Mouse (Mus musculus) liver, adult (tissue): ENCODE data around the gene Traip.

Experiments
- GATA4 ChIP-seq: IDR thresholded peaks from 2 replicates; pipeline ENCODE4 v1.6.1; 2014; ENCODE audit warnings: mild to moderate bottlenecking, low read length; ENCODE audit not compliant: insufficient replicate concordance

Gene Traip

GRCm38 (mm10) chr9:107925251-107925650 is 24.7 kb upstream of the Traip start:
- TF ChIP-seq GATA4: no peak

GRCm38 (mm10) chr9:107926920-107927420 is 23.0 kb upstream of the Traip start:
- TF ChIP-seq GATA4: no peak

GRCm38 (mm10) chr9:107927749-107928148 is 22.2 kb upstream of the Traip start:
- TF ChIP-seq GATA4: no peak

- TF ChIP-seq GATA4: no peak
Measured at GRCm38 (mm10) chr9:107928169-107928568, 21.8 kb upstream of the Traip start, which contains the start of gene Actl11. TSS of gene Actl11 (plus strand) at chr9:107928469.

GRCm38 (mm10) chr9:107932221-107932620 is 17.7 kb upstream of the Traip start:
- no peak for TF ChIP-seq GATA4

GRCm38 (mm10) chr9:107934146-107934545 is 15.8 kb upstream of the Traip start:
- no peak for TF ChIP-seq GATA4

GRCm38 (mm10) chr9:107935374-107935773 is 14.6 kb upstream of the Traip start, which contains the start of gene Camkv:
TSS of gene Camkv (plus strand) at chr9:107935674.
- no peak for TF ChIP-seq GATA4

- TF ChIP-seq GATA4: no peak
Measured at GRCm38 (mm10) chr9:107935790-107936214, 14.1 kb upstream of the Traip start.

GRCm38 (mm10) chr9:107936215-107936822 is 13.6 kb upstream of the Traip start:
- TF ChIP-seq GATA4: no peak

- TF ChIP-seq GATA4: no peak
Measured at GRCm38 (mm10) chr9:107936831-107937230, 13.1 kb upstream of the Traip start.

- no peak for TF ChIP-seq GATA4
Measured at GRCm38 (mm10) chr9:107947241-107948194, 2.4 kb upstream of the Traip start.

- TF ChIP-seq GATA4: no peak
Measured at GRCm38 (mm10) chr9:107949184-107949921, 583 bp upstream of the Traip start.

GRCm38 (mm10) chr9:107950460-107951355 is 772 bp downstream of the Traip start:
- TF ChIP-seq GATA4: peak; percentile 89; the same call in 1 of the 2 replicates
